Mouse (Mus musculus) small intestine, adult 2 months (tissue): Measurements from ENCODE around the gene Atmin. TPM values are rescaled to one million over a fixed set of nuclear protein-coding genes. Genes with fewer than 3 reads are reported as not detected.

ENCODE experiments used
- H3K27ac ChIP-seq: fragments of 200-500 bp; 2 replicates; pipeline ENCODE4 v1.5.1; 2012; ENCODE audit warnings: low read depth, low read length, control low read depth, inconsistent platforms; ENCODE audit not compliant: insufficient read depth
- H3K27me3 ChIP-seq: fragments of 200-500 bp; 2 replicates; pipeline ENCODE4 v1.6.1; 2012; ENCODE audit warnings: mild to moderate bottlenecking, moderate library complexity, low read length, inconsistent platforms; ENCODE audit not compliant: control insufficient read depth, insufficient read depth
- H3K36me3 ChIP-seq: fragments of 200-500 bp; 2 replicates; pipeline ENCODE4 v1.6.1; 2012; ENCODE audit warnings: mild to moderate bottlenecking, low read length, control low read depth, inconsistent platforms; ENCODE audit not compliant: control insufficient read depth, insufficient read depth
- H3K4me1 ChIP-seq: fragments of 200-500 bp; 2 replicates; pipeline ENCODE4 v1.6.1; 2012; ENCODE audit warnings: low read length, inconsistent platforms, mixed read lengths; ENCODE audit not compliant: control insufficient read depth, insufficient read depth, insufficient read length
- H3K4me3 ChIP-seq: fragments of 200-500 bp; 2 replicates; pipeline ENCODE4 v1.5.1; 2012; ENCODE audit warnings: low read depth, mild to moderate bottlenecking, control low read depth, inconsistent platforms, low read length, moderate library complexity
- CTCF ChIP-seq: fragments of 200-500 bp; IDR thresholded peaks from 2 replicates; pipeline ENCODE4 v1.5.1; 2012; ENCODE audit warnings: low read depth, mild to moderate bottlenecking, control low read depth, inconsistent platforms, low read length, moderate library complexity, mixed read lengths; ENCODE audit not compliant: insufficient replicate concordance, insufficient read length; ENCODE audit errors: extremely low read depth
- POLR2A ChIP-seq: fragments of 200-500 bp; IDR thresholded peaks from 2 replicates; pipeline ENCODE4 v1.6.1; 2012; ENCODE audit warnings: low read depth, mild to moderate bottlenecking, control low read depth, inconsistent platforms, low read length, moderate library complexity
- WGBS: fragments of 180-500 bp; shearing (Covaris S2); methylation state at CpG from one replicate; pipeline ENCODE4 v1.1.7; 2018; 5-methylcytosine and 5-hydroxymethylcytosine counted together
- polyA plus RNA-seq: library from polyadenylated mRNA; depleted of rRNA; stranded (reverse); fragments of >200 nt; gene quantifications from 2 replicates; pipeline ENCODE4 v1.2.3, GENCODE M21; 2012

Gene Atmin
- polyA plus RNA-seq, 1 experiment, result 10.4 TPM

DNA sequence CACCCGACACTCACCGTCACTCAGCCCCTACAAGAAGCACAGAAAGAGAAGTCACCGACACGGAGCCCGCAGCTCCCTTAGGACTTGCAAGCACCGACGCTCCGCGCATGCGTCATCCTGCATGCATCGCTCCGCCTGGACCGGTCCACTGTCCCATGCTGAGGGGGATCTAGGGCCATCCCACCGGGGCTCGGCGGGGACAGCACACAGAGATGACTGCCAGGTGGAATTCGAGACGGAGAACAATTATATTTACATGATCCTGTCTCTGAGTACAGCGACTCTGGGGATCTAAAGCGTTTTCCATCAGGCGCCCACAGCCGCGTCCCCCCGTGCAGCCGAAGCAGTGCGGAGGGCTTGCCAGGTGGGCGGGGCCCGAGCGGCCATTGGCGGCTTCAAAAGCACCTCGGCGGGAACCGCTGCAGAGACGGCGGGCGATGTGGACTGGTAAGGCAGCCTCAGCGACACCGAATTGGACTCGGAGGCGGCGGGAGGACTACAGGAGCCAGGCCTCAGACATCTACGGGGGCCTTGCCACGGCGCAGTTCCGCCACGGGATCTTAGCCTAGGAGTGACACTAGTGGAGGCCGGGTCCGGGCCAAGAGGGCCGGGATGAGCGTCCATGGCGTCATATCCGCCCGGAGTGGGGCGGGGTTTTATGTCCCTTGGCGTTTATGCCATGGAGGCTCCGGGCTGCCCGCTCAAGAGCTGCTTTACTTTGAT lies 21.7 kb upstream of the Atmin start, which contains the start of the genes Cmc2 and Cenpn:
Gene Cmc2 (minus strand): TSS at position 119 of the 723 bp plus-strand sequence.
Gene Cenpn (plus strand): TSS at position 394 of the 723 bp plus-strand sequence.
- H3K27me3 ChIP-seq, result no peaks in the 10 kb centered on the region
- TF ChIP-seq CTCF, result no peak
- TF ChIP-seq POLR2A, result peak; percentile 68; the same call in 1 of the 2 replicates
- no peaks in the 10 kb centered on the region for H3K36me3 ChIP-seq
- H3K27ac ChIP-seq, result peak within 1 kb of the TSS; percentile 69
- peaks cover 4% of the 10 kb centered on the region; the same call in 1 of the 2 replicates for H3K4me1 ChIP-seq
- peak within 1 kb of the TSS; percentile 89 for H3K4me3 ChIP-seq
- under 1% methylated on average over 57 of the region's 57 CpGs for WGBS

DNA sequence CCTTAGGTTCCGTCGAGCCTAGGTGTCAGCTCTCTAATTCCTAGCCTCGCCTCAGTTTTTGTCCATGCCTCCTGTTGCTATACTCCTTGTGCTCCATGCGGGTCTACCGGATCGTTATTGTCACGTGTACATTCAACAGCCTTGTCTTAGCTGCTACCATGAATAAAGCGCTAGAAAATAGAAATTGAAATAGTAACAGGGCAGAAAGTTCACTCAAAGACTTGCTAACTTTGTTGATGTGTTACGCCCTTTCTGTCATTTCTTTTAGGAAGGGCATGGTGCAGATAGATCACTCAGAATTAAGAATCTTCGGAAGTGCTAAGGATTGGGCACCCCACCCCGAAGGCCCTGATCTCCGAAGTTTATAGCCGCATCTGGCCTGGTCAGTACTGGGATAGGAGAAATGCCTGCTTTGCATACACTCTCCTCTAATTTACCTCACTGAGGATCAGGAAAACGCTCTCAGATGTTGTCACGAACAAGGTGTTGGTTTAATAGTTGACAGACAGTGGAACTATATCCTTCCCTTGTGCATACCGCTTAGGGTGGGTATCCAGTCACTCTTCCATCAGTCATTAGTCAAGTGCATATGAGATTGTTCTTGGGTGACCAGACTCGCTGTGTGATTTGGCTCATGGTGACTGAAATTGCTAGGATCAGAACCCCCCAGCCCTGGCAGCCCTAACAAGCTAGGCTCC lies 21.0 kb upstream of the Atmin start:
- no peaks in the 10 kb centered on the region for H3K36me3 ChIP-seq
- H3K27ac ChIP-seq, result peak overlapping the region; percentile 48
- WGBS, result 20% methylated on average over 17 of the region's 17 CpGs
- H3K4me3 ChIP-seq, result peak overlapping the region; percentile 89
- TF ChIP-seq CTCF, result no peak
- no peak for TF ChIP-seq POLR2A
- H3K27me3 ChIP-seq, result no peaks in the 10 kb centered on the region
- peaks cover 4% of the 10 kb centered on the region; the same call in 1 of the 2 replicates for H3K4me1 ChIP-seq

DNA sequence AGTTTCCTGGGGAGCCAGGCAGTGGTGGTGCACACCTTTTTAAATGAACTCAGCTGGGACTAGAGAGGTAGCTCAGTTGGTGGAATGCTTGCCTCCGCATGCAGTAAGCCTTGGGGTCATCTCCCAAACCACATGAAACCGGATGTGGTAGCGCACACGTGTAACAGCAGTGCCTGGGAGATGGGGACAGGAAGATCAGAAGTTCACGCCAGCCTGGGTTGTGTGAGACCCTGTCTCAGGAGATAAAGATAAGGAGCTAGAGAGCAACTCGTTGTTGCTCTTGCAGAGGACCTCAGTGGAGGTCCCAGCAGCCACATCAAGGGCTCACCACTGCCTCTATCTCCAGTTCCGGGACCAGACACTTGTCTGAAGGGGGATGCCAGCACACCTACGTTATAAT lies 19.7 kb upstream of the Atmin start:
- Histone ChIP-seq H3K4me3 (no peak overlapping the region), H3K4me1 (peaks cover 4% of the 10 kb centered on the region; the same call in 1 of the 2 replicates), H3K27me3 (no peaks in the 10 kb centered on the region), H3K36me3 (no peaks in the 10 kb centered on the region), H3K27ac (no peak overlapping the region)
- WGBS, result 88% methylated on average over 8 of the region's 8 CpGs
- TF ChIP-seq POLR2A, result no peak

DNA sequence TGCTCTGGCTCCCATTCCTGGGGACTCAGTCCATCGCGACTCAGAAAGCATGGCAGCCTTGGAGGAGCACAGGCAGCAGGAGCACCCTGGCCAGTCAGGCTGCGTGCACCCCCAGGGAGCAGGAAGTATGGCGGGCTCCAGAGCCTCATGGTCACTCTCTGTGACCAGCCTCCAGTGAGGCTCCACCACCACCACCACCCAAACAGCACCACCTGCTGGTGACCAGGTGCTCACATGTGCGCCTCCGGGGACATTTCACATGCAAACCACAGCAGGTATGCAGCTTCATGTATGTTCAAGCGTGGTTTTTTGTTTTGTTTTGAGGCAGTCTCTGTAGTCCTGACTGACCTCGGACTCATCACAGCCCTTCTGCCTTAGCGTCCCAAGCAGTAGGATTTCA lies 15.3 kb upstream of the Atmin start:
- Histone ChIP-seq H3K27me3 (no peaks in the 10 kb centered on the region), H3K4me3 (no peak overlapping the region), H3K36me3 (no peaks in the 10 kb centered on the region), H3K27ac (no peak overlapping the region), H3K4me1 (no peaks in the 10 kb centered on the region)
- TF ChIP-seq POLR2A, result no peak
- peak; percentile 66; the same call in 1 of the 2 replicates for TF ChIP-seq CTCF
- 81% methylated on average over 9 of the region's 9 CpGs for WGBS

DNA sequence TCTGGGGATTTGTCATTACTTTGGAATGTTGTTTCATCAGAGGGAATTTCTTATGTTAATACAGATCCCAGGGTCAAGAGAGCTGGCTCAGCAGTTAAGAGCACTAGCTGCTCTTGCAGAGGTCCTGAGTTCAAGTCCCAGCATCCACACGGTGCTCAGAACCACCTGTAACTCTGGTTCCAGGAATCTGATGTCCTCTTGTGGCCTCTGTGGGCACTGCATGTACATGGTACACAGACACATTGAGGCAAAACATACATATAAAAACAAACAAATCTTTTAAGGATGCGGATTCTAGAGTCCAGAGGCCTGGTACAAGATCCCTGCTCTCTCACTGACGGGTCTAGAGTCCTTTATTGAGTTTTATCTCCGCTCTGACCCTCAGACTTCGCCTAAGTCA lies 14.6 kb upstream of the Atmin start:
- Histone ChIP-seq H3K36me3 (no peaks in the 10 kb centered on the region; the same call in 1 of the 2 replicates), H3K27me3 (no peaks in the 10 kb centered on the region), H3K4me1 (no peaks in the 10 kb centered on the region), H3K27ac (no peak overlapping the region), H3K4me3 (no peak overlapping the region)
- WGBS, result 88% methylated on average over 5 of the region's 5 CpGs
- no peak for TF ChIP-seq CTCF
- TF ChIP-seq POLR2A, result no peak

DNA sequence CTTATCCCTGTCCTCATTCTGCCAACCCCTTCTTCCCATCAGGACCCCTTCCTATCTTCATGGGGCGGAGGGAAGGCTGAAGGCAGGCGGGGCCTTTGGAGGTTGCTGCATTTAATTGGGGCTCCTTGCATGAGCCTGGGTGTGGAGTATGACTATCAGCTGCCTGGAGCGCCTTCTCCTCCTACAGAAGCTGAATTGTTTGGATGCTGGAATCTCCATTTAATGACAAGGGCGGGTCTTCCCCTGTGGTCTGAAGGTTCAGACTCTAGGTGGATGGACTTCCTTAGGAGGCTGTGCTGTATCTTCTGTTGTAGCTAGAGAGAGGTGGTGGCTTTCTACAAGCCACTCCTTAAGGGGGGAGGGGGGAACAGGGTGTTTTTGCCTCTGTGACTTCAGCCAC lies 8.2 kb upstream of the Atmin start:
- Histone ChIP-seq H3K36me3 (no peaks in the 10 kb centered on the region; the same call in 1 of the 2 replicates), H3K4me3 (no peak overlapping the region), H3K4me1 (no peaks in the 10 kb centered on the region), H3K27me3 (no peaks in the 10 kb centered on the region), H3K27ac (no peak overlapping the region)
- 95% methylated on average over 4 of the region's 4 CpGs for WGBS
- TF ChIP-seq POLR2A (no peak), CTCF (no peak)

DNA sequence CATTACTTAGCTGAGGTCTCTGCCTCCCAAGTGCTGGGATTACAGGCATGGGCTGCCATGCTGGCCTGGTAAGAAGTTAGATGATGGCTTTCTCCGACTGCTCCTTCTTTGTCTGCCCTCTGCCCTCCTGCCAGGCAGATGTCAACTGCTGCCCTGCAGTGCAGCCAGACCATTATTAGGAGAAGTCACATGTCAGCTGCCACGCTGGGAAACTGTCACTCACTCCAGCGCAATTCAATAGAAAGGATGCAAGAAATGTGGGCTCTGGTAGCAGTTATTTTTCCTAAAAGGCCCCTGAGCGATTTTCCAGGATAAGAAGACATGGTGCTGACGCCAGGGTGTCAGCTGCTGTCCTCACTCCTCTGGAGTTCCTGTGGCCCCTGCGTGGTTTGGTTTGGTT lies 7.7 kb upstream of the Atmin start:
- Histone ChIP-seq H3K27ac (no peak overlapping the region), H3K4me1 (no peaks in the 10 kb centered on the region), H3K36me3 (no peaks in the 10 kb centered on the region; the same call in 1 of the 2 replicates), H3K4me3 (no peak overlapping the region), H3K27me3 (no peaks in the 10 kb centered on the region)
- TF ChIP-seq POLR2A, result no peak
- no peak for TF ChIP-seq CTCF
- whole genome bisulfite sequencing, result 89% methylated on average over 6 of the region's 6 CpGs
